Mouse (Mus musculus) cerebellum, adult 8-10 months (tissue): ENCODE results near the gene Arl6ip1.
"Not testable (repeated sequence)": the region's sequence is repeated elsewhere in the genome, so short reads cannot be mapped to it uniquely, and the experiment has no call there.

Experiments
- DNase-seq: peaks from one replicate; pipeline ENCODE4 v3.0.0; 2022

Gene Arl6ip1

GRCm38 (mm10) chr7:118129430-118130041 is at the start of gene Arl6ip1:
TSS of gene Arl6ip1 (minus strand) at chr7:118129662.
- peak; percentile 92 for DNase-seq

DNA sequence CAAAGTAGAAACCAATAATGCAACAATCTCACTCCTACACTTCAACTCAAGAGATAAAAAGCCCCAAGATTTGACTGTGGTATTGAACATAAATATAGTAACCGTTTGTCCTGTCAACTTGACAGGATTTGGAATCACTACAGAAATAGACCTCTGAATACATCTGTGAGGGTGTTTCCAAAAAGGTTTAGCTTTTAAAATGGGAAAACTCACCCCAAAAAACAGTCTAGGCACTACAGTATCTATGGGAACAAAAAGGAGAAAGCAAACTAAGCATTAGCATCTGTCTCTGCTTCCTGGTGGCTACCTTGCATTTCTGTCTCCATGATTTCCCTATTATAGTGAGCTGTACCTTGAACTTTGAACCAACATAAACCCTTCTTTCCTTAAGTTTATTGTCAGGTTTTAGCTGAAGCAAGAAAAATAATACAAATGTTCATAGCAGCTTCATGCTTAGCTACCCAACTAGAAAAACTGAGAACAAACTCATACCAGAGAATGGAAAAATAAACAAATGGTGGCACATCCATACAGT is 46.4 kb upstream of the Arl6ip1 start:
- no peak for DNase-seq

DNA sequence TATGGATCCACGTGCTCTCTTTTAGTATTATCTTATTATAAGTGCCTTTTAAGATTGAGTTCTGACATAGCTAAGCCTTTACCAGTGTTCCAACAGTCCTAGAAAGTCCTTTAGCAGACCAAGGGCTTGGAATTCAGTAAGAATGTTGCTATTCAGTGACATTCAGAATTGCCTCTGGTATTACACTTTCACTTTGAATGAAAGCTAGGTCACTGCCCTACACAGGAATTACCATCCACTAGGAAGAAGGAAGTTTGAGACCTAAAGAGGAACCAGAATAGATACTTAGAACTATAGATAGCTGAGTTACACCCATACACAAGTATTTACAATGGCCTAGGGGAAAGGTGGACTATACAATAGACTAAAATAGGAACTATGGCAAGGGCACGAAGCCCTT is 40.7 kb upstream of the Arl6ip1 start:
- not testable (repeated sequence) for DNase-seq

- no peak for DNase-seq
Measured at GRCm38 (mm10) chr7:118163006-118163405, 33.5 kb upstream of the Arl6ip1 start.

GRCm38 (mm10) chr7:118160121-118160520 is 30.7 kb upstream of the Arl6ip1 start:
- no peak for DNase-seq

GRCm38 (mm10) chr7:118156461-118156860 is 27.0 kb upstream of the Arl6ip1 start:
- DNase-seq = peak; percentile 34

GRCm38 (mm10) chr7:118154150-118154549 is 24.7 kb upstream of the Arl6ip1 start:
- no peak for DNase-seq

- no peak for DNase-seq
Measured at GRCm38 (mm10) chr7:118143602-118144001, 14.1 kb upstream of the Arl6ip1 start.

- DNase-seq = no peak
Measured at GRCm38 (mm10) chr7:118143123-118143522, 13.7 kb upstream of the Arl6ip1 start.

- no peak for DNase-seq
Measured at GRCm38 (mm10) chr7:118141271-118141670, 11.8 kb upstream of the Arl6ip1 start.

GRCm38 (mm10) chr7:118135128-118135527 is 5.7 kb upstream of the Arl6ip1 start:
- DNase-seq = no peak

DNA sequence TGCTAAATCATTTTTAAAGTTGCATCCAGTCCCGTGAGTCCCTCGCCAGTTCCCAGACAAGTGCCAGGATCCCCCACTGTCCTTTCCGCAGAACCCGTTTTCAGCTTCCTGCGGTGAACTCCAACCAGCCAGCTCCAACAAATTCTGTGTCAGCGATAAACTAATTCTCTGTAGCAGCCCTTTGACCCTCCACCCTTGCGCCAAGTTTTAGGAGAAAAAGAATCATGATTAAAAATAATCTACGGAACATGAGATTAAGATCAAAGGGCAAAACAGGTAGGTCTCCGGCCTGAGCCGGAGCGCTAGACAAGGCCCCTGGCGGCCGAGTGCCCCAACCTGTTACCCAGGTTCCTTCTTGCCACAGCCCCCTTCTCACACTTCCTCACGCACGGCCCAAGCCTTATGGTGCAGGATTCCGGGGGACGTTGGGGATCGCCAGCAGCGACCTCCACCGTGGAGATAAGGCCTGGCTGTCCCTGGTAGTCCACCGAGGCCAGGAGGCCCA is 485 bp downstream of the Arl6ip1 start:
- no peak for DNase-seq

DNA sequence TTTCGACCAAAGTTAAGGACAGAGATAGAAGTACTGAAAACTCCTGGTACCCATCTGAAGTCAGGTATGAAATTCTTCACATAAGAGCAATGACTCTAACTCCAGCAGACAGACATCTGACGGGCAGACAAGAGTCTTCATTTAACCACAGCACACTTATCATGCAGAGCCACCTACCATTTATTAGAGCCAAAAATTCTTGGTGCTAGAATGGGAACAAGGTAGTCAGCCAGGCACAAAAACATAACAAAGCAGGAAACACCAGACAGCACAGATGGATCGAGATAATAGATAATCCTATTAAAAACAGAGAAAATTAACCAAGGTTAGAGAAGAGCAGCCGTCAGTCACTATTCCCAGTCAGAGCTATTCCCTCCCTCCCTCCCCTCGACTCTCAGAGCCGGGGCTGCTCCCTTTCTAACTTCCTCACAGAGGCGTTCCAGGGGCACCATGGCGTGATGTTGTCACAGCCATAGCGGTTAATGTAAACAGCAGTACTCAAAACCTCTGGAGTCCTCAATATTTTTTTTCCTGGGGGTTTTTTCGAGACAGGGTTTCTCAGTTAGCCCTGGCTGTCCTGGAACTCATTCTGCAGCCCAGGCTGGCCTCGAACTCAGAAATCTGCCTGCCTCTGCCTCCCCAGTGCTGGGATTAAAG is 3.1 kb downstream of the Arl6ip1 start:
- no peak for DNase-seq

DNA sequence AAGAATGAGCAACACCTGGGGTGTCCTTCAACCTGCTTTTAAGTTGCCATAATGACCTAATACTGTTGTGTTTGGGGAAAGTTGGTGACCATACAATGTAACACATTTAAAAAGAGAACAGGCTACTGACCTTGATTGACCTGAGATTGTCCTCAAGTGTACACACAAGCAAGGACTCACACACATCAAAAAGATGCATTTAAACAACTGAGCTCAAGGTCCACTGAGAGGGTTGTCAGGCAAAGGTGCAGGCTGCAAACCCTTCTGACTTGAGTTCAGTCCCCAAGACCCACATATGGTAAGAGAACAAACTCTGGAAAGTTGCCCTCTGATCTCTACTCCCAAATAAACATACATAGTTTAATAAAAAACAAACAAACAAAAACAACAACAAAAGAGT is 3.7 kb downstream of the Arl6ip1 start:
- DNase-seq = no peak

DNA sequence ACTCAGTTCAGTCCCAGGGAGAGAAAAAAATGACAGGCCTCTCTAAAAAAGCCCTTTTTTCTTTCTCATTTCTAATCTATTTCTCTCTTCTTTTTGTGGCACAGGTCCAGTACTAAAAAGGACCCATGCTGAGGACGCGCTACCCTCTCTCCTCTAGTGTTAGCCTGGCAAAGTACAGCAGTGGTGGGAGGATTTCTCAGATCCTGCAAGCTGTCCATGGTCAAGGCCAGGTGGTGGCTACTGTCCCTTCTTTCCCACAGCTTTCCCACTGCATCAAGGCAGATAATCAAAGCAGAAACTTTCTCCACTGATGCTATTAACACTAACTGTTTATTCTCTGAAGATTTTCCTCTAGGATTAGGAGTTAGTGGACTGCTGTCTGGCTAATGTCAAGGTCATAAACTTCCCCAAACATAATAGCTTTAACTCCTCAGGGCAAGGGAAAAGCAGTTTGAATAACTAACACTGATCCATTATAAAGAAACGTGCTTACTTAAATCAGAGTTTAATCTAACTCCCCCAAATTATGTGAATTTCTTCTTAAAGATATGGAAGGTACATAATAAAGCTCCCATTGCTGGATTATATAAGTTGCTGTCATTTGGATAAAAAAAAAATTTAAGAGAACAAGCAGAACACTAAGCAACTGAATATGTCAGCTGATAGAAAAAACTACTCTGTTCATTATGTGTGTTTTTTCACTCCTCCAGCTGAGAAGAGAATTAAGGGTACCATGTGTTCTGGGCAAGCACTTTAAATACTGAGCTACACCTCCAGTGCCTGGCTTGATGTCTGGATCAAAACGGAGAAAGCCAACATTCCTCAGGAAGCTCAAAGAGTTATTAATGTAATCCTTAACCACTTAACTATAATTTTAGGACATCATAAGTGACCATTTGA is 5.7 kb downstream of the Arl6ip1 start:
- DNase-seq = no peak

DNA sequence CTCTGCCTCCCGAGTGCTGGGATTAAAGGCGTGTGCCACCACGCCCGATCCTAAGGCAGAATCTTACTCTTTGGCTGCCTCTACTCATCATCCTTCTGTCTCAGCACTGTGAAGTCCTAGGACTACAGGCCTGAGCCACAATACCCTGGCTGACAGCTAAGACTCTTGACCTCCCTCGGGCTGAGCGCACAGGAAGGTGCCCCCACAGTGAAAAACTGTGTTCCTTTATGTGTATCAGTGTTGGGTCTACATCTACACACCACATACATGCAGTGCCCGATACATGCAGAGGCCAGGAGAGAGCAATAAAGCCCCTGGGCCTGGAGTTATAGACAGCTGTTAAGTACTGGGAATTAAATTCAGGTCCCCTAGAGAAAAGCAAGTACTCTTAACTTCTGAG is 7.2 kb downstream of the Arl6ip1 start:
- DNase-seq = no peak

GRCm38 (mm10) chr7:118120654-118121053 is 8.8 kb downstream of the Arl6ip1 start:
- DNase-seq = no peak

DNA sequence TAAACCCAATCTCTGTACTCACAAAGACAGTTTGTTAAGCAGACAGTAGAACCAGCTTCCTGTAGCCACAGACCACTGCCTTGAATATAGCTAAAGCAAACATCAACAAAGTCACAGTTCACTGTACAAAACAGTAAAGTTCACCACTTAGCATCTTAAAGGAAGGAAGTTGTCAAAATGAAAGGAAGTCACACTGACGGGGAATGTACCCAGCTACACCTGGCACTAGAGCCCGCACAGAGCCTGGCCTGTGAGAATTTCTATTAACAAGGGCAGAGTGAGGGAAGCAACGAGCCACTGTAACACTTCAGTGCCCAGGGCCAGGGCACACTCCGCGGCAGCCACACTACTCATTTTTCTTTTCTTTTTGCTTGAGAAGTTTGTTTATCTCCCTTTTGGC is 9.5 kb downstream of the Arl6ip1 start:
- DNase-seq = no peak

DNA sequence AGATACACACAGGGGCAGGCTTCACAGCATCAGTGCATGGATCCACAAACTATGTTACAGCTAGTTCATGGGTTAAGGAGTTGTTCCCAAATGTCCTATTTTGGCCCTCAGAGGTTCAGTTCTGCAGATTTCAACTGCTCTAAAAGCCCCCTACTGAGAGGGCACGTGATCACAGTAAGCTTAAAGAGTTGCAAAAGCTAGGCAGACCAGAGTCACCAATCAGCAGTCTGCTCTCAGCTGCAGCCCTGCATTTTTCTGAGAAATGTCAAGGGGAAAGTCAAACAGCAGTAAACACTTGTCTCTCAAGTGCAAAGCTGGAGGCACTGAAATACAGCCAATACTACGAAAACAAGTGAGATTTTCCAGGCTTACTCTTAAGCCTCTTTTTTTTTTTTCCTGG is 10.3 kb downstream of the Arl6ip1 start:
- DNase-seq = no peak

- DNase-seq = no peak
Measured at GRCm38 (mm10) chr7:118118426-118118825, 11.0 kb downstream of the Arl6ip1 start.

DNA sequence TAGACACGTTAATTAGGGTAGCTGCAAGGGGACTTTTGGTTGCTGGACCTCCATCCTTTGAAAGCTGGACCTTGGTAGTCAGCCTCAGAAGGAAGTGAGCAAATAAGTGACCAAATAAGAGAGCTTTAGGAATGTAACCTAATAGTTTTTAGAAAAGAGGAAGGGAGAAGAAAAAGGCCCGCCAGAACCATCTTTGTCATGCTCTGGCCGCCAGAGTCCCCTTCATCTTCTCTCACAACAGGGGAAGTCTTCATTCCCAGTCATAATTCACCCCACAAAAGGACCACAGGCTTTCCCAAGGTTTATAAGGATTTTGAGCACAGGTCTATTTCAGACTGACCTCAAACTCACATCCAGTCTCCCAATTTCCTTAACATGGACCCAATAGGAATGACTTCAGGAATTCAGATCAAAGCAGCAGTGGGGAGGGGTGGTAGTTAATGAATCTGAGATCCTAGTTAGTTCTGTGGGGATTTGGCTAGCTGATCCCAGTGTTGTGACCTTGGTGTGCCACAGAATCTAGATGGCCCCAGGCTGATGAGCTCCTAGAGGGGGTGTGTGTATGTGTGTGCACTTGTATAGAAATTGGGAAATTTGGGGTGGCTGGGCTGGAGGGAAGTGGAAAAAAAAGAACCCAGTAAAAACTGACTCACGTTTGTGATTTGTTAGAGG is 11.8 kb downstream of the Arl6ip1 start:
- no peak for DNase-seq

DNA sequence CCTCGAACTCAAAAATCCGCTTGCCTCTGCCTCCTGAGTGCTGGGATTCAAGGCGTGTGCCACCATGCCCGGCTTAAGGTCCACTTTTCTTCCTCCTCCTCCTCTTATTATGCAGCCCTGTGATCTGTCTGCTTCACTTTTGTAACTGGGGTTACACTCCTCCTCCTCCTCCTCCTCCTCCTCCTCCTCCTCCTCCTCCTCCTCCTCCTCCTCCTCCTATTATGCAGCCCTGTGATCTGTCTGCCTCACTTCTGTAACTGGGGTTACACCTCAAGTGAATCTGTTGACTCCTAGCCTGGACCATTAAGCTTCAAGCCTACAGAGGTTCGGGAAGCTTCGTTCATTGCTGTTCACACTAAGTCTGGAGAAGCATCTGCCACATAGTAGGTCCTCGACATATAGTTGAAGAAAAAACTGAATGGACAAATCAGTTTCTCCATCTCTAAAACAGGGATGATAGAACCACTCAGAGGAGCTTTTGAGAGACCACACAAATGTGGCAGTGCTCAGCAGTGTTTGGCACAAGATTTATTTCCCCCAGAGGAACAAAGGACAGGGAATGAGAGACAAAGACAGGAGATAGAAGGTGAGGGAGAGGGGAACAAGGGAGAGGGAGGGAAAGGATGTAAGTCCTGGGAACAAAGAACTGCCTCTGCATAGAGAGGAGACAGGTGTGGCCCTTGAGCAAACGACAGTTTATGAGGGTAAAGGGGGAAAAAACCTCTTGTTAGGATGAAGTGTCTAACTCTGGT is 12.5 kb downstream of the Arl6ip1 start:
- no peak for DNase-seq
